ENCODE assay signal across 14 mouse cellular contexts in the genomic region with DNA sequence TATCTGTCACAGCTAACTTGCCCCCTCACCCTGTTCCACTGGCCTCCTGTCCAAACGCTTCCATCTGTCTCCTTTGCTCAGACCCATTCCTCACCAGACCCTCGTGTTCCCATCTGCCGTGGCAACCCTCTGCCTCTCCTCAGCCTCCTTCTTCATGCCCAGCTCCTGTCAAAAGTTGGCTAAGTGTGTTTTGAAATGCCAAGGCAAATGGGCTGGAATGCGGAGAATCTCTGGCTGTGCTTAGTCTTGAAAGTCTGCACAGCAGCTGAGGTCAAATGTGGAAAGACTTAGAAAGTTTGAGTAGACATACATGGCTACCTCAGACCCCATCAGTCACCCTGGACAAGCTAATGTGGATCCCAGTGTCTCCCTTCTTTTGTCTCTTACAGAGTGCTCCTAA. TPM values are rescaled to one million over a fixed set of nuclear protein-coding genes. Genes with fewer than 3 reads are reported as not detected.
A peak's percentile ranks its signal among the peaks of the same experiment; 100 is the strongest.
DNase-seq lines count a peak whose midpoint lies in the region; ATAC-seq and TF ChIP-seq lines count a peak whose summit lies in the region.
"Had no signal": no experiment of that assay in that cellular context is flagged by ENCODE, and none has a peak within 500 bp of the region (broad histone marks: within the 10 kb centered on the region; RNA-seq: fewer than 3 reads in every experiment).

No protein-coding gene starts in this region.

- H3K4me1 ChIP-seq in midbrain, postnatal 0 days (ENCODE audit: insufficient read depth, low read length), result no peaks in the 10 kb centered on the region
- H3K4me1 ChIP-seq in midbrain, embryonic 15.5 days, result 0 out of 2 replicates have a peak, but pooled peaks cover 4% of the 10 kb centered on the region
- H3K4me1 ChIP-seq in heart, postnatal 0 days (ENCODE audit: control insufficient read depth, insufficient read depth), result peaks cover 18% of the 10 kb centered on the region; the same call in 1 of the 2 replicates
- H3K4me1 ChIP-seq: megakaryocyte, embryonic 14.5 days had no signal

- TF ChIP-seq EP300 in heart, postnatal 0 days (IDR thresholded peaks at IDR 0.05; ENCODE audit: low read depth), result no peak

- no peak overlapping the region for H3K9ac ChIP-seq in midbrain, postnatal 0 days (replicated peaks; ENCODE audit: low read length, poor library complexity, severe bottlenecking)
- H3K9ac ChIP-seq in midbrain, embryonic 15.5 days, result no peak overlapping the region
- no peak overlapping the region for H3K9ac ChIP-seq in heart, postnatal 0 days (replicated peaks; ENCODE audit: low read depth, low read length)

- intact Hi-C loops in heart, postnatal 14 days (cut with DNase I), result no loop called here

- 73% methylated on average over 4 of the region's 4 CpGs for WGBS in midbrain, postnatal 0 days
- 79% methylated on average over 4 of the region's 4 CpGs for WGBS in midbrain, embryonic 15.5 days
- WGBS in heart, postnatal 0 days, result 19% methylated on average over 4 of the region's 4 CpGs

- H3K4me2 ChIP-seq in midbrain, postnatal 0 days (ENCODE audit: low read depth, low read length, poor library complexity, severe bottlenecking), result no peak overlapping the region
- H3K4me2 ChIP-seq in midbrain, embryonic 15.5 days, result no peak overlapping the region
- H3K4me2 ChIP-seq in heart, postnatal 0 days (ENCODE audit: low read depth, low read length), result no peak overlapping the region
- H3K4me2 ChIP-seq: liver, embryonic 11.5 days had no signal

- H3K36me3 ChIP-seq in midbrain, postnatal 0 days (ENCODE audit: insufficient read depth, low read length), result no peaks in the 10 kb centered on the region
- no peaks in the 10 kb centered on the region for H3K36me3 ChIP-seq in midbrain, embryonic 15.5 days (replicated peaks)
- H3K36me3 ChIP-seq in heart, postnatal 0 days (replicated peaks; ENCODE audit: control insufficient read depth, insufficient read depth, low read length), result peaks cover 13% of the 10 kb centered on the region

- no peak overlapping the region for H3K4me3 ChIP-seq in midbrain, postnatal 0 days (ENCODE audit: low read depth, low read length)
- H3K4me3 ChIP-seq in midbrain, embryonic 15.5 days, result no peak overlapping the region
- no peak overlapping the region for H3K4me3 ChIP-seq in heart, postnatal 0 days (ENCODE audit: low read depth, low read length)
- H3K4me3 ChIP-seq: erythroblast, embryonic 14.5 days; megakaryocyte, embryonic 14.5 days had no signal

- no peak for ATAC-seq in midbrain, postnatal 0 days (ENCODE audit: low FRiP score)
- ATAC-seq in midbrain, embryonic 15.5 days (replicated peaks), result no peak
- ATAC-seq in heart, postnatal 0 days (ENCODE audit: insufficient read depth, low read depth), result peak; percentile 30
- ATAC-seq: inflammation-experienced regulatory T-cells, adult 6 months had no signal

- DNase-seq in heart, adult 18-20 months, result peak; percentile 12 to 29
- no peak for DNase-seq in heart, postnatal 14 days
- peak; percentile 46 for DNase-seq in midbrain, postnatal 0 days (ENCODE audit: low spot score)
- DNase-seq in heart, postnatal 0 days (ENCODE audit: low spot score), result peak; percentile 49
- DNase-seq in spleen, postnatal 4 days (ENCODE audit: low spot score in 2 of 2), result no peak
- no peak for DNase-seq in urinary bladder, postnatal 25 days (ENCODE audit: low spot score)
- DNase-seq: cerebellum, adult 8-10 months; kidney, postnatal 10 days; spleen, adult 18-20 months had no signal

- H3K27ac ChIP-seq in midbrain, postnatal 0 days (ENCODE audit: low read depth, low read length), result no peak overlapping the region
- no peak overlapping the region for H3K27ac ChIP-seq in midbrain, embryonic 15.5 days
- H3K27ac ChIP-seq in heart, postnatal 0 days (ENCODE audit: low read depth), result peak overlapping the region; percentile 87

- no peaks in the 10 kb centered on the region for H3K27me3 ChIP-seq in midbrain, postnatal 0 days (ENCODE audit: insufficient read depth, low read length)
- no peaks in the 10 kb centered on the region for H3K27me3 ChIP-seq in midbrain, embryonic 15.5 days (replicated peaks)
- H3K27me3 ChIP-seq in heart, postnatal 0 days (ENCODE audit: control insufficient read depth, insufficient read depth, low read length), result no peaks in the 10 kb centered on the region

- no peak for TF ChIP-seq CTCF in midbrain, postnatal 0 days (IDR thresholded peaks at IDR 0.05)
- TF ChIP-seq CTCF in heart, postnatal 0 days (IDR thresholded peaks at IDR 0.05; ENCODE audit: low read depth), result no peak

- H3K9me3 ChIP-seq in midbrain, postnatal 0 days (ENCODE audit: low read length), result no peaks in the 10 kb centered on the region
- H3K9me3 ChIP-seq in midbrain, embryonic 15.5 days, result no peaks in the 10 kb centered on the region
- H3K9me3 ChIP-seq in heart, postnatal 0 days (replicated peaks; ENCODE audit: control insufficient read depth, low read length), result no peaks in the 10 kb centered on the region

RNA-seq across cellular contexts. Expression of gene Cap2, which starts 21.1 kb away (rescaled TPM):
- 100 to 1,000 TPM; 133 to 144 TPM for total RNA-seq in heart, adult 18-20 months (2021)
- total RNA-seq in heart, postnatal 14 days (2021), result 100 to 1,000 TPM; 113 to 124 TPM
- 17.5 and 21.9 TPM in 2 replicates for total RNA-seq in midbrain, postnatal 0 days (2014; rRNA removed)
- polyA plus RNA-seq in midbrain, postnatal 0 days (2015; fragmentation: Nextera tagmentation; extraction: Ambion mirVana), result 11.7 and 13.1 TPM in 2 replicates
- polyA plus RNA-seq in midbrain, embryonic 15.5 days (2015; fragmentation: Nextera tagmentation; extraction: Ambion mirVana), result 9.8 and 12.4 TPM in 2 replicates
- total RNA-seq in heart, postnatal 0 days (2014; rRNA removed; ENCODE audit: low replicate concordance), result 182 and 257 TPM in 2 replicates
- polyA plus RNA-seq in heart, postnatal 0 days (2015; fragmentation: Nextera tagmentation; extraction: Ambion mirVana), result 144 and 146 TPM in 2 replicates
- polyA plus RNA-seq: erythroblast, embryonic 14.5 days had no signal

Comparison
In these comparisons a context has a peak if more than half of its experiments do, and no peak if none do; other contexts are left out.
1. DNase-seq: peak in heart, adult 18-20 months (2 of 2), midbrain, postnatal 0 days (single experiment) and heart, postnatal 0 days (single experiment); none in heart, postnatal 14 days (0 of 2), spleen, postnatal 4 days (0 of 2) and urinary bladder, postnatal 25 days (single experiment).